Mouse (Mus musculus): ENCODE measurements around the gene Mfsd14a. TPM values are rescaled to one million over a fixed set of nuclear protein-coding genes. Genes with fewer than 3 reads are reported as not detected.

The Mfsd14a gene
- polyA plus RNA-seq, 1 experiment from 2014 or later = 72.8 TPM

DNA sequence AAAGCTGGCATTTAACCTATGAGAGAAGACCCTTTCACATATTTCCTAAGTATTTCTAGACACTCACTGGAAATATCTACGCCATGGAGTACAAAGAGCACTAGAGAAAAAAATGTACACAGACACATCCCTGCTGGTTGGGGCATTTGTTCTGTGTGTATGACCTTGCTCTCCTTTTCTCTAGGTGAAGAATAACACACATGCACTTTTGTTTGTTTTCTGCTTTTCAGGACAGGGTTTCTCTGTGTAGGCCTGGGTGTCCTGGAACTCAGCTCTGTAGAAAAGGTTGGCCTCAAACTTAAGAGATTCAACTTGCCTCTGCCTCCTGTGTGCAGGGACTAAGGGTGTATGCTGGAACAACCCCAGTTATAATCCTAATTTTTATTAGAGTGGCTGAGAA, 16.1 kb downstream of the Mfsd14a start:
- H3K27me3 ChIP-seq = no peaks in the 10 kb centered on the region
- no peaks in the 10 kb centered on the region for H3K4me1 ChIP-seq
- no peak overlapping the region for H3K27ac ChIP-seq
- no peak overlapping the region for H3K4me2 ChIP-seq (replicated peaks)
- no peak overlapping the region for H3K4me3 ChIP-seq
- WGBS = 88% methylated on average over 1 of the region's 1 CpGs
- no peaks in the 10 kb centered on the region for H3K9me3 ChIP-seq (replicated peaks)
- H3K36me3 ChIP-seq = peaks cover 47% of the 10 kb centered on the region
- no peak for ATAC-seq (ENCODE audit: low FRiP score)
- H3K9ac ChIP-seq = no peak overlapping the region

DNA sequence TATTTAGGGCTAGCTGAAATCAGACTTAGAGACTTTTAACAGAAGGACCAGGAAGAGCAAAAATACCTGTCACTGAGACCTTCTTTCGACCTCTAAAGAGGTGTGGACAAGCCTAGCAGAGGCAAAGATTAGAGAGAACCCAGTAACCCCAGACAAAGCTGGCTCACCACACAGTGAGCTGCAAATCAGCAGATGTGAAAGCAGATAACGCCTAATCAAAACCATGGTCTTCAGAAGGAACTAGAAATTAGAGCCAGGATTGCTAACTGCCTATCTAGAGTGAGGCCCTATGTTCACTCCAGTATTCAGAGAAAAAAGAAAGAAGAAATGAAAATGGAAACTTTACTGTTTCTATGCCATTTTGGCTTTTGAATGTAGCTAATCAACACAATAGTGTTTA, 20.1 kb downstream of the Mfsd14a start:
- Histone ChIP-seq H3K9me3 (replicated peaks) (no peaks in the 10 kb centered on the region), H3K4me1 (no peaks in the 10 kb centered on the region), H3K4me2 (replicated peaks) (no peak overlapping the region), H3K27me3 (no peaks in the 10 kb centered on the region), H3K27ac (no peak overlapping the region), H3K36me3 (peaks cover 77% of the 10 kb centered on the region), H3K4me3 (no peak overlapping the region), H3K9ac (no peak overlapping the region)
- 97% methylated on average over 2 of the region's 2 CpGs for WGBS
- ATAC-seq (ENCODE audit: low FRiP score) = no peak

DNA sequence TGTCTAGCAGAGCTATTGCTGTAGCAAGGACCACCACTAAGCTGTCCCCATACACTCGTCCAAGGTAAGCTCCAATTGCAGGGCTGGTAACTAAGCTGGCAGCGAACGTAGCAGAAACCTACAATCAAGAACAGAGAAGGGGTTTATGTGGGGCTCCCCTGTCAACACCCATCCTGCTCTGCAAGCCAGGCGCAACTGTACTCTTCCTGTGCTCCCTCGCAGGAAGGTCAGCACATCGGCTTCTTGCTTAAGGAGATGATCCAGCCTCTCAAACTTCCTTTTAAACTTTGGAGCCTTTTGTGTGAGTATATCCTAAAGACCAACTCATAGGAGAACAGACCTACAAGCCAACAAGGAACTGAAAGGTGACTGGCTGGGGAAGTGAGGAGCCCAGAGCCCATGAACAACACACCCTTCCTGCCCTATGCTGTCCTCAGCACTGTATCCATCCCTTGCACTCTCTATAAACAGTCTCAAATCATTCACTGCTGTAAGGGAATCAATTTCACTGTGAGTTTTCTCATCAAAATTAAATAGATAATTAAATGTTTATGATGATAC, 20.6 kb downstream of the Mfsd14a start:
- no peaks in the 10 kb centered on the region for H3K4me1 ChIP-seq
- 94% methylated on average over 6 of the region's 6 CpGs for WGBS

DNA sequence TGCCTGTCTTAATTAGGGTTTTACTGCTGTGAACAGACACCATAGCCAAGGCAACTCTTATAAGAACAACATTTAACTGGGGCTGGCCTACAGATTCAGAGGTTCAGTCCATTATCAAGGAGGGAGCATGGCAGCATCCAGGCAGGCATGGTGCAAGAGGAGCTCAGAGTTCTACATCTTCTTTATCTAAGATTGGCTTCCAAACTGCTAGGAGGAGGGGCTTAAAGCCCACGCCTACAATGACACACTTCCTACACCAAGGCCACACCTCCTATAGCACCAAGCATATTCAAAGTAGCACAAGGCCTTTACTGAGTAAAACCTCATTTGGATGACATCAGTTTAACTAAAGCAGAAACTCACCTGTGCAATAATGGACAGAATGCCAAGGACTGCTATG, 22.5 kb downstream of the Mfsd14a start:
- Histone ChIP-seq H3K9me3 (replicated peaks) (no peaks in the 10 kb centered on the region), H3K4me3 (no peak overlapping the region), H3K4me2 (replicated peaks) (no peak overlapping the region), H3K36me3 (peaks cover 85% of the 10 kb centered on the region), H3K9ac (no peak overlapping the region), H3K27ac (no peak overlapping the region), H3K27me3 (no peaks in the 10 kb centered on the region), H3K4me1 (no peaks in the 10 kb centered on the region)
- WGBS = 86% methylated on average over 1 of the region's 1 CpGs
- no peak for ATAC-seq (ENCODE audit: low FRiP score)

More for the DNA sequence above, 20.6 kb downstream of the Mfsd14a start:
- Histone ChIP-seq H3K36me3 (peaks cover 80% of the 10 kb centered on the region), H3K4me3 (no peak overlapping the region), H3K27ac (no peak overlapping the region), H3K9me3 (replicated peaks) (no peaks in the 10 kb centered on the region), H3K4me2 (replicated peaks) (no peak overlapping the region), H3K27me3 (no peaks in the 10 kb centered on the region), H3K9ac (no peak overlapping the region)
- no peak for ATAC-seq (ENCODE audit: low FRiP score)

DNA sequence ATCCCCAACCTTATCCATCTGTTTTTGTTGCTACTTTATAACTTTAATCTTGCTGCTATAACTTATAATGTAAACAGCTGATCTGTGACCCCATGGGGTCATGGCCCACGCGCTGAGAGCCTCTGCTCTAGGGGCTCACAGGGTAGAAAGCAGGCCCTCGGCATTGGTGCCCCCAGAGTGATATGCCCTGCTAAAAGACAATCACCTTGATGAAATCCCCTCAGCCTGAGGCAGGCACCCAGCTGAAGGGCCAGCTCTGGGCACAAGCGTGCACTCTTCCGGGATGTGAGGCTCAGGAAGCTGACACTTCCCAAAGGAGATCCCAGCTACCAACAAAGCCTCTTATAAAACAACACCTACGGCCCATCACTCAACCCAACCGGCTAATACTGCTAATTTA, 23.9 kb downstream of the Mfsd14a start:
- Histone ChIP-seq H3K4me3 (no peak overlapping the region), H3K4me1 (no peaks in the 10 kb centered on the region), H3K9me3 (replicated peaks) (no peaks in the 10 kb centered on the region), H3K4me2 (replicated peaks) (no peak overlapping the region), H3K9ac (no peak overlapping the region), H3K27ac (no peak overlapping the region), H3K27me3 (no peaks in the 10 kb centered on the region), H3K36me3 (peaks cover 89% of the 10 kb centered on the region)
- WGBS = 91% methylated on average over 7 of the region's 7 CpGs
- ATAC-seq (ENCODE audit: low FRiP score) = no peak

- no peak for ATAC-seq (ENCODE audit: low FRiP score)
- Histone ChIP-seq H3K4me1 (no peaks in the 10 kb centered on the region), H3K4me3 (no peak overlapping the region), H3K9ac (no peak overlapping the region), H3K27ac (no peak overlapping the region), H3K27me3 (no peaks in the 10 kb centered on the region), H3K9me3 (replicated peaks) (no peaks in the 10 kb centered on the region), H3K4me2 (replicated peaks) (no peak overlapping the region), H3K36me3 (peaks cover 87% of the 10 kb centered on the region)
- 94% methylated on average over 9 of the region's 9 CpGs for WGBS
Observed at GRCm38 (mm10) chr3:116637693-116638476, 24.6 kb downstream of the Mfsd14a start.

GRCm38 (mm10) chr3:116635799-116636198, 26.7 kb downstream of the Mfsd14a start:
- no peak overlapping the region for H3K4me3 ChIP-seq
- ATAC-seq (ENCODE audit: low FRiP score) = no peak
- no peaks in the 10 kb centered on the region for H3K27me3 ChIP-seq
- no peaks in the 10 kb centered on the region for H3K4me1 ChIP-seq
- 74% methylated on average over 5 of the region's 5 CpGs for WGBS
- no peak overlapping the region for H3K9ac ChIP-seq
- peaks cover 82% of the 10 kb centered on the region for H3K36me3 ChIP-seq
- H3K9me3 ChIP-seq (replicated peaks) = no peaks in the 10 kb centered on the region
- no peak overlapping the region for H3K4me2 ChIP-seq (replicated peaks)
- no peak overlapping the region for H3K27ac ChIP-seq

DNA sequence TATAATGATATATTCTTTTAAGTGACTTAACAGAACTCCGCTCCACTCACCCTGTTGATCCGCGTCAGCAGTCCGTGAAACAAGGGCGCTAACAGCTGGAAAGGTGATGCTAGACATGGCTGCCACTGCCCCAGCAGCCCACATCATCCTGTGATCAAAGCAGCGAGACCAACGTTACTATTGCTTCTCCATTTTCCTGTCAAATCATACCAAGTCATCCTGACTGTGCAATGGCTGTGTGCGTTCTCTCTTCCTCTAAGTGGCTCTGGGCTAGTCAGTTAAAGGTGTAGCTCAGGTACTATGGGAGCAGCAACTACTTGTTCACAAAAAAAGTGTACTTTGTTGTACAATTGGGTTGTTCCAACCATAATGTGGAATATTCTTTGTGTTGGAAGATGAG, 27.6 kb downstream of the Mfsd14a start:
- peaks cover 82% of the 10 kb centered on the region for H3K36me3 ChIP-seq
- no peaks in the 10 kb centered on the region for H3K9me3 ChIP-seq (replicated peaks)
- H3K4me3 ChIP-seq = no peak overlapping the region
- H3K27ac ChIP-seq = no peak overlapping the region
- no peak overlapping the region for H3K4me2 ChIP-seq (replicated peaks)
- H3K27me3 ChIP-seq = no peaks in the 10 kb centered on the region
- H3K9ac ChIP-seq = no peak overlapping the region
- H3K4me1 ChIP-seq = no peaks in the 10 kb centered on the region
- WGBS = 95% methylated on average over 8 of the region's 8 CpGs
- ATAC-seq (ENCODE audit: low FRiP score) = no peak

DNA sequence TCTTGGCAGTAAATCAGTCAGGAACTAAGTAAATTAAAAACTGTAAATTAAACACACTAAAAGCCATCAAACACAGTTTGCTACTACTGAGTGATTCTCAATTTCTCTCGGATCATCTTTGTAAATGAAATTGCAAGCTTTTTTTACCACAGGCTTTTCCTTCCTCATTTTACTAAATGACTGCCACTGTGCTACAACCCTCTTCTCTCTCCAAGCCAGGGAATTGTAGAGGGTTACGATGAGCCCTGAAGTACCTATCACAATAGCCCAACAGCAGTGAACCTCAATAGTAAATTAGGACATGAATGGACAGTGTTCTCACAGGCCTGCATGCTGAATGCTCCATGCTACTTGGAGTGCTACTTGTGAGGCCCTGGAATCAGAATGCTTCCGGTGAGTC, 28.4 kb downstream of the Mfsd14a start:
- H3K9me3 ChIP-seq (replicated peaks) = no peaks in the 10 kb centered on the region
- H3K4me1 ChIP-seq = no peaks in the 10 kb centered on the region
- no peak for ATAC-seq (ENCODE audit: low FRiP score)
- no peak overlapping the region for H3K9ac ChIP-seq
- H3K4me3 ChIP-seq = no peak overlapping the region
- 95% methylated on average over 3 of the region's 3 CpGs for WGBS
- peaks cover 74% of the 10 kb centered on the region for H3K36me3 ChIP-seq
- H3K4me2 ChIP-seq (replicated peaks) = no peak overlapping the region
- H3K27ac ChIP-seq = no peak overlapping the region
- no peaks in the 10 kb centered on the region for H3K27me3 ChIP-seq

DNA sequence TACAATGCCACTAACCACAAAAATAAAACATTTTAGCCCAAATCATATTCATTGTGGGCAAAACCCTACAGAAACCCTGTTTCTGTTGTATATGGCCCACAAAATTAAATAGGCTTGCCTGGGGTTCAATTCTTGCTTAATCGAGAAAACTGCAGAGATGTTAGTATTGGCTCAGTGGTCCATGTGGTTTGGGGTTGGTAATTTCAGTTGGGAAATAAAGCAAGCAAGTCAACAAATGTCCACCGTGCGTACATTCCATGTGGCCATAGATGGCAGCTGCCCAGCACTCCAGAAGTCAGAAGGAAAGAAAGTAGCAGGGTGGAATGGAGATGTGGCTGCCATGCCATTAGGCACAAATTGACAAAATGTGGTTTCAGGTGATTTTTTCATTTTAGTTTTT, 29.5 kb downstream of the Mfsd14a start:
- Histone ChIP-seq H3K36me3 (peaks cover 64% of the 10 kb centered on the region), H3K4me3 (no peak overlapping the region), H3K4me1 (no peaks in the 10 kb centered on the region), H3K27ac (no peak overlapping the region), H3K27me3 (no peaks in the 10 kb centered on the region), H3K9ac (no peak overlapping the region), H3K4me2 (replicated peaks) (no peak overlapping the region), H3K9me3 (replicated peaks) (no peaks in the 10 kb centered on the region)
- ATAC-seq (ENCODE audit: low FRiP score) = no peak
- 93% methylated on average over 3 of the region's 3 CpGs for WGBS

- Histone ChIP-seq H3K4me2 (replicated peaks) (no peak overlapping the region), H3K27me3 (no peaks in the 10 kb centered on the region), H3K36me3 (peaks cover 57% of the 10 kb centered on the region), H3K9me3 (replicated peaks) (no peaks in the 10 kb centered on the region), H3K4me3 (no peak overlapping the region), H3K9ac (no peak overlapping the region), H3K27ac (no peak overlapping the region), H3K4me1 (no peaks in the 10 kb centered on the region)
- 84% methylated on average over 1 of the region's 1 CpGs for WGBS
- ATAC-seq (ENCODE audit: low FRiP score) = no peak
Observed at GRCm38 (mm10) chr3:116631459-116631858, 31.0 kb downstream of the Mfsd14a start.

DNA sequence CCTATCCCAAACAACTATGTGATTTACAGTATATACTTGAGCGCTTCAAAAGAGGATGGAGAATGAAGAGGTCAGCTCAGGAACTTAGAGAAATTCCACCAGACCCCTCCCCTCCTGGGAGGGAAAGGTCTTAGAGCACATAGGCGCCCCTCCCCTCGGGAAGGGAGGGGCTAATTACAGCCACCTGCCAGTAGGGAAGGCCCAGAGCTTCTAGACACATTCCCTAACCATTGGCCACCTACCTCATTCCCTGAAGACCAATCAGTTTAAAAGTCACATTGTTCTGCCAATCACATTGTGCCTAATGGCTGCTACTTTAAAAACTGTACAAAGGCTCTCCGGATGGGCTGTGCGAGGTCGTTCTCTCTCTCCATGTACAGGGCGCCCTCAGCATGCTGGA, 39.8 kb downstream of the Mfsd14a start:
- WGBS = 97% methylated on average over 7 of the region's 7 CpGs
- Histone ChIP-seq H3K9ac (no peak overlapping the region), H3K9me3 (replicated peaks) (no peaks in the 10 kb centered on the region; the same call in 1 of the 2 replicates), H3K4me2 (replicated peaks) (no peak overlapping the region), H3K27me3 (no peaks in the 10 kb centered on the region), H3K27ac (no peak overlapping the region), H3K36me3 (peaks cover 43% of the 10 kb centered on the region), H3K4me1 (no peaks in the 10 kb centered on the region), H3K4me3 (no peak overlapping the region)
- ATAC-seq (ENCODE audit: low FRiP score) = no peak

Measured in hindbrain, embryonic 12.5 days (tissue).